Mouse (Mus musculus): ENCODE data around the gene Tcerg1l. TPM values are rescaled to one million over a fixed set of nuclear protein-coding genes. Genes with fewer than 3 reads are reported as not detected.

Tcerg1l gene
- polyA plus RNA-seq, 1 experiment from 2014 or later, result 0.90 TPM

DNA sequence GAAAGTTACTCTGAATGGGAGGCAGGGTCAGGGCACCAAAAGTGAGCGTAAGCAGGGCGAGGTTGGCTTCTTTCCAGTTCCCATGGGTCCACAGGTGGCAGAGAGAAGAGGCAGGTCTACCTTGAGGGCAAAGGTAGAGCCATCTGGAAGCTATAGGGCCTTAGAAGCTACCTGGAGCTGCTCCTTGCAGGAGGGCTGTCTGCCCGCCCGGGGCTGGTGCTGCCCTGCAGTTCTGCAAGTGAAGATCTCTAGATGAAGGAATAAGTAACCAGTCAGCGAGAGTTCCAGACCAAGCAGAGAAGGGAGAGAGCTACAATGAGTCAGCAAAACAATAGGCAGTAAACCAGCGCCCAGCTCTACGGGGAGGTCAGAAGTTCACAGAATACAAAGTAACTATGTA, 22.0 kb downstream of the Tcerg1l start:
- no peak for ATAC-seq (ENCODE audit: insufficient number of reproducible peaks, insufficient read depth, low FRiP score, low read depth)
- Histone ChIP-seq H3K4me3 (ENCODE audit: low read depth, low read length) (no peak overlapping the region), H3K4me1 (ENCODE audit: control insufficient read depth, insufficient read depth, low read length) (0 out of 2 replicates have a peak, but pooled peaks cover 2% of the 10 kb centered on the region), H3K9me3 (ENCODE audit: control insufficient read depth, low read depth, low read length) (no peaks in the 10 kb centered on the region), H3K4me2 (replicated peaks; ENCODE audit: low read depth, low read length) (no peak overlapping the region), H3K27ac (ENCODE audit: low read length) (no peak overlapping the region), H3K36me3 (ENCODE audit: control insufficient read depth, insufficient read depth, low read length) (no peaks in the 10 kb centered on the region), H3K27me3 (ENCODE audit: control insufficient read depth, insufficient read depth, low read length) (no peaks in the 10 kb centered on the region), H3K9ac (replicated peaks; ENCODE audit: low read depth, low read length) (no peak overlapping the region)
- 53% methylated on average over 7 of the region's 7 CpGs for WGBS

DNA sequence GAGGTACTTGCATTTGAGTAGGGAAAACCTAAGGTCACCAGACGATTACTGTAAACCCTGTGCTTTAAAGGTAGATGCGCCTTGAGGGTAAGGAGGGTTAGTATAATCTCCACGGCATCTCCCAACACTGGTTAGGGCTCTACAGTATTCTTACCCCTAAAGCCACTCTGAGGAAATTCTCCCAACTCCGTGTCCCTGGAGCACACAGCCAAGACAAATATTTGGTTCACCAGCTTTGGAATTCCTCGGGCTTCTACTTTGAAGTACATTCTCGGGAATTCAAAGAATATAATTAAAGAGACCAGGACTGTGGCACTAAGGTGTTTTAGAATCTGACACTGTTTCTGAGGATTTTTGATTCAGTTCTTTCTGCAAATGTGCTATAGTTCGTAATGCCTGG, 23.2 kb downstream of the Tcerg1l start:
- Histone ChIP-seq H3K27ac (ENCODE audit: low read length) (no peak overlapping the region), H3K9me3 (ENCODE audit: control insufficient read depth, low read depth, low read length) (no peaks in the 10 kb centered on the region), H3K36me3 (ENCODE audit: control insufficient read depth, insufficient read depth, low read length) (no peaks in the 10 kb centered on the region), H3K4me2 (replicated peaks; ENCODE audit: low read depth, low read length) (no peak overlapping the region), H3K27me3 (ENCODE audit: control insufficient read depth, insufficient read depth, low read length) (no peaks in the 10 kb centered on the region), H3K9ac (replicated peaks; ENCODE audit: low read depth, low read length) (no peak overlapping the region), H3K4me1 (ENCODE audit: control insufficient read depth, insufficient read depth, low read length) (0 out of 2 replicates have a peak, but pooled peaks cover 2% of the 10 kb centered on the region), H3K4me3 (ENCODE audit: low read depth, low read length) (no peak overlapping the region)
- 43% methylated on average over 7 of the region's 7 CpGs for WGBS
- ATAC-seq (ENCODE audit: insufficient number of reproducible peaks, insufficient read depth, low FRiP score, low read depth), result no peak

DNA sequence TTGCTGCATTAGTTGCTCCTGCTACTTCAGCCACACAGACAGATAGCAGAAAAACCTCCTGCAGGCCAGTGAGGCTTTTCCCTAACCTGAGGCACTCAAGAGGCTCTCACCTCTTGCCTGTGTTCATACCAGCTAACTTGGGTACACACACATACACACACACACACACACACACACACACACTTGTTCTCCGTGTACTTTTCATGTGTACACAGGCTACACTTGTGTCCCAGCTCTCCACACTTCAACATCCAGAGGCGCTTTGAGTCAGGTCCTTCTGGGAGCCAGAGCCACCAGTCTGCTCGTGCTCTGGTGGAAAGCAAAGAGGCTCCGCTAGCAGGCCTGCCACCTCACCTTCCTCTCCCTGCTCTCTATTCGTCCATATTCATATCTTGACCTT, 24.0 kb downstream of the Tcerg1l start:
- no peaks in the 10 kb centered on the region for H3K27me3 ChIP-seq (ENCODE audit: control insufficient read depth, insufficient read depth, low read length)
- no peak overlapping the region for H3K9ac ChIP-seq (replicated peaks; ENCODE audit: low read depth, low read length)
- no peak for ATAC-seq (ENCODE audit: insufficient number of reproducible peaks, insufficient read depth, low FRiP score, low read depth)
- no peak overlapping the region for H3K27ac ChIP-seq (ENCODE audit: low read length)
- H3K4me2 ChIP-seq (replicated peaks; ENCODE audit: low read depth, low read length), result no peak overlapping the region
- H3K4me3 ChIP-seq (ENCODE audit: low read depth, low read length), result no peak overlapping the region
- H3K9me3 ChIP-seq (ENCODE audit: control insufficient read depth, low read depth, low read length), result no peaks in the 10 kb centered on the region
- 65% methylated on average over 5 of the region's 5 CpGs for WGBS
- 0 out of 2 replicates have a peak, but pooled peaks cover 2% of the 10 kb centered on the region for H3K4me1 ChIP-seq (ENCODE audit: control insufficient read depth, insufficient read depth, low read length)
- H3K36me3 ChIP-seq (ENCODE audit: control insufficient read depth, insufficient read depth, low read length), result no peaks in the 10 kb centered on the region

DNA sequence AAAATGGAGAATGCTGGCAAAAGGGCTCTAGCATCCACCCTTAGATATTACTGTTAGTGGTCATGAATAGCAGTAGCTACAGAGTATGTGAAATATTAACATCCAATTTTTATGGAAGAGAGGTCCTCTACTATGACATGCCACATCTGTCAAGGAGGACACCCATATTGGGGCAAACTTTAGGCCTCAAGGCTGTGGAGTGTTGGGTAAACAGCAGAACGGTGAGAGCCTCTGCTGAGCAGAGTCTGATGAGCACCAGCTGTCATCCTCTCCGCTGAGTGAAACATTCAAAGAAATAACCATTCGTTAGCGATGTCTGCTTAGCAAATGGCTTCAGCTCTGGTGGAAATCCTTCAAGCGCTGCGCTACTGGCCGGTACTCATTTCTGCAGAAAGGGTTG, 30.0 kb downstream of the Tcerg1l start:
- no peaks in the 10 kb centered on the region for H3K4me1 ChIP-seq (ENCODE audit: control insufficient read depth, insufficient read depth, low read length)
- H3K9me3 ChIP-seq (ENCODE audit: control insufficient read depth, low read depth, low read length), result no peaks in the 10 kb centered on the region
- ATAC-seq (ENCODE audit: insufficient number of reproducible peaks, insufficient read depth, low FRiP score, low read depth), result no peak; the same call in 1 of the 2 replicates
- H3K4me2 ChIP-seq (replicated peaks; ENCODE audit: low read depth, low read length), result no peak overlapping the region
- no peak overlapping the region for H3K27ac ChIP-seq (ENCODE audit: low read length)
- H3K9ac ChIP-seq (replicated peaks; ENCODE audit: low read depth, low read length), result no peak overlapping the region
- no peaks in the 10 kb centered on the region for H3K27me3 ChIP-seq (ENCODE audit: control insufficient read depth, insufficient read depth, low read length)
- WGBS, result 33% methylated on average over 7 of the region's 7 CpGs
- no peaks in the 10 kb centered on the region for H3K36me3 ChIP-seq (ENCODE audit: control insufficient read depth, insufficient read depth, low read length)
- H3K4me3 ChIP-seq (ENCODE audit: low read depth, low read length), result no peak overlapping the region

DNA sequence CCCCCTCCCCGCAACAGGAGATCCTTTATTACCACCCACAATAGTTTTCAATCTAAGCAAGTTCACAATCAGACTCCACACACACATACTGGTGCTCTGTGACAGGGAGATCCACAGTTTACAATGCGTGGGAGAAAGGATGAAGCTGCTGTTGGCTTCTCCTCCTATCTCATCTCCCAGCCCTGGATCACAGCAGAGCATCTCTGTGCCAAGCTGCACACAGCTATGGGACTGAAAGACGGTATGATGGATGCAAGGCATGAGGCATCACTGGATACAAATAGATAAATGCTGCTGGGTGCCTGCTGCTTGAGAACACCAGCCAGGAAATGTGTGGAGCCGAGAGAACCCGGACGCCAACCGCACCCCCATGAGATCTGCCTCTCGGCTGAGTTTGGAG, 32.0 kb downstream of the Tcerg1l start:
- Histone ChIP-seq H3K4me1 (ENCODE audit: control insufficient read depth, insufficient read depth, low read length) (no peaks in the 10 kb centered on the region), H3K27me3 (ENCODE audit: control insufficient read depth, insufficient read depth, low read length) (0 out of 2 replicates have a peak, but pooled peaks cover 3% of the 10 kb centered on the region), H3K4me3 (ENCODE audit: low read depth, low read length) (no peak overlapping the region), H3K9ac (replicated peaks; ENCODE audit: low read depth, low read length) (no peak overlapping the region), H3K4me2 (replicated peaks; ENCODE audit: low read depth, low read length) (no peak overlapping the region), H3K27ac (ENCODE audit: low read length) (no peak overlapping the region), H3K36me3 (ENCODE audit: control insufficient read depth, insufficient read depth, low read length) (no peaks in the 10 kb centered on the region), H3K9me3 (ENCODE audit: control insufficient read depth, low read depth, low read length) (no peaks in the 10 kb centered on the region)
- 40% methylated on average over 8 of the region's 8 CpGs for WGBS
- ATAC-seq (ENCODE audit: insufficient number of reproducible peaks, insufficient read depth, low FRiP score, low read depth), result no peak

DNA sequence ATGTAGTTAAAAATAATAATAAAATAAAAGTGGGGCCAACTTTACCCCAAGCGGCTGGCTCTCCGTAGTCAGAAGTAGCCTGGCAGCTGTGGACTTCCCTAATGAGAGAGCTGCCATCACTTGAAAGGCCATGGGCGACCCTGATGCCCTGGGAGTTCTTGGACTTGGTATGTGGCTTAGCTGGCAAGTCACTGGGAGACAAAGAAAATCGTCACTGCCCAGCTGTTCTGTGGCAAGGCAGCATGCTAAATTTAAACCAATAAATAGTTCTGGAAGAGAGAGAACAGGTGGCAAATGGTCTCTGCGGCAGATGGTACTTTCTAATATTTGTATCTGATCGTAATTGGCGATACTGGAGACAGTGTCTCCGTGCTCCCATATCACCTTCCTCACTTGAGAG, 40.1 kb downstream of the Tcerg1l start:
- Histone ChIP-seq H3K9ac (replicated peaks; ENCODE audit: low read depth, low read length) (no peak overlapping the region), H3K4me3 (ENCODE audit: low read depth, low read length) (no peak overlapping the region), H3K4me2 (replicated peaks; ENCODE audit: low read depth, low read length) (no peak overlapping the region), H3K27me3 (ENCODE audit: control insufficient read depth, insufficient read depth, low read length) (0 out of 2 replicates have a peak, but pooled peaks cover 3% of the 10 kb centered on the region), H3K27ac (ENCODE audit: low read length) (no peak overlapping the region), H3K36me3 (ENCODE audit: control insufficient read depth, insufficient read depth, low read length) (no peaks in the 10 kb centered on the region), H3K4me1 (ENCODE audit: control insufficient read depth, insufficient read depth, low read length) (0 out of 2 replicates have a peak, but pooled peaks cover 3% of the 10 kb centered on the region), H3K9me3 (ENCODE audit: control insufficient read depth, low read depth, low read length) (no peaks in the 10 kb centered on the region)
- 54% methylated on average over 8 of the region's 8 CpGs for WGBS
- no peak for ATAC-seq (ENCODE audit: insufficient number of reproducible peaks, insufficient read depth, low FRiP score, low read depth)

DNA sequence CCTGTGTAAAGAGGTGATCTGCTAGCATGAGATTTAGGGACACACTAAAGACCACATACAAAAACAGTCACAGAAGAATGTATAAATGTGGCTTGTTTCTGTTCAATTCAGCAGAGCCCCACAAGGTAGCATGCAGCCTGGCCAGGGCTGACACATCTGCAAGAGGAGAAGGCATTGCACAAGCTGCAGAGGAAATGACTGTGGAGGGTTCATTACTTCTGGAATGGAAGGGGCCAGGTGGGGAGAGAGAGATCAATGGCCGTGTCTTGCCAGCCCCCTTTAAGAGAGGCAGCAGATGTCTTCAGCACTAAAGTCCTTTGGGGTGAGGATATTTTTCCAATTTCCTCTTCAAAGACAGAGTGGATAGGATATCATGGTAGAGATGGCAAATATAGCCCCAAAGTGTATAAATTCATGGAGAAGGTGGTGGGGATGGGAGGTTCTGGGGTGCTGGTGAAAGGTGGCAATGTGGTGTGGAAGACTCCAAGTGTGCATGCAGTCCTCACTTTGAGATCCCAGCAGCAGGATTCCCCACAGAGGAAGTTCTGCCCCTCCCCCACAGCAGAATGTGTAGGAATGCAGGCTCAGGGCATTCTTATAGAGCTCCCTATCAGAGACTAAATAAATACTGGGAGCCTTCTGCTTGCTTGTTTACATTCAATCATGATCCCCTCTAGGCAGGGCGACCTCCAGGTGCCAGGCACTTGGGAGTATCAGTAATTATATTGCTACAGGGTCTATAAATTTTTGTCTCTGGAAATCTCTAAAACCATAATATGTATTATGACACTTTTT, 40.7 kb downstream of the Tcerg1l start:
- Histone ChIP-seq H3K4me1 (ENCODE audit: control insufficient read depth, insufficient read depth, low read length) (0 out of 2 replicates have a peak, but pooled peaks cover 3% of the 10 kb centered on the region), H3K4me3 (ENCODE audit: low read depth, low read length) (no peak overlapping the region), H3K36me3 (ENCODE audit: control insufficient read depth, insufficient read depth, low read length) (no peaks in the 10 kb centered on the region), H3K9me3 (ENCODE audit: control insufficient read depth, low read depth, low read length) (no peaks in the 10 kb centered on the region), H3K27ac (ENCODE audit: low read length) (no peak overlapping the region), H3K4me2 (replicated peaks; ENCODE audit: low read depth, low read length) (no peak overlapping the region), H3K27me3 (ENCODE audit: control insufficient read depth, insufficient read depth, low read length) (no peaks in the 10 kb centered on the region), H3K9ac (replicated peaks; ENCODE audit: low read depth, low read length) (no peak overlapping the region)
- 12% methylated on average over 2 of the region's 2 CpGs for WGBS
- no peak for ATAC-seq (ENCODE audit: insufficient number of reproducible peaks, insufficient read depth, low FRiP score, low read depth)

DNA sequence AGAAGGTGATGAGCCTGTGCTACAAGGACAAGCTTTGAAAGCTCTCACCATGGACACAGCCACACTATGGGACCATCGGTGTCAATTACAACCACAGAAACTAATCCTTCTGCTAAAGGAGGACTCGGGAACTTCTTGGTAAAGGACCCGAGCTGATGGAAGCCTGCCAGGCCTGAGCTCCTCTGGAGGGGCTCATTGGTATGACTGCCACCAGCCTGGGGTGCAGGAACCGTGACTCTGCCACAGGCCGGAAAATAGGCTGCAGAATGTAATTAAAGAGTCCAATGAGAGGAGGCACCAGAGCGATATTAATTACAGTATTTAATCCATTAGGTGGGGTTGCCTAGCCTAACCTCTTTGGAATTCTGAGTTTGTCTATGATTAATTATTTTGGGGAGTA, 52.1 kb downstream of the Tcerg1l start:
- Histone ChIP-seq H3K36me3 (ENCODE audit: control insufficient read depth, insufficient read depth, low read length) (no peaks in the 10 kb centered on the region), H3K27me3 (ENCODE audit: control insufficient read depth, insufficient read depth, low read length) (no peaks in the 10 kb centered on the region), H3K9me3 (ENCODE audit: control insufficient read depth, low read depth, low read length) (no peaks in the 10 kb centered on the region), H3K9ac (replicated peaks; ENCODE audit: low read depth, low read length) (no peak overlapping the region), H3K4me1 (ENCODE audit: control insufficient read depth, insufficient read depth, low read length) (no peaks in the 10 kb centered on the region), H3K4me3 (ENCODE audit: low read depth, low read length) (no peak overlapping the region), H3K4me2 (replicated peaks; ENCODE audit: low read depth, low read length) (no peak overlapping the region), H3K27ac (ENCODE audit: low read length) (no peak overlapping the region)
- 86% methylated on average over 6 of the region's 6 CpGs for WGBS
- ATAC-seq (ENCODE audit: insufficient number of reproducible peaks, insufficient read depth, low FRiP score, low read depth), result no peak

DNA sequence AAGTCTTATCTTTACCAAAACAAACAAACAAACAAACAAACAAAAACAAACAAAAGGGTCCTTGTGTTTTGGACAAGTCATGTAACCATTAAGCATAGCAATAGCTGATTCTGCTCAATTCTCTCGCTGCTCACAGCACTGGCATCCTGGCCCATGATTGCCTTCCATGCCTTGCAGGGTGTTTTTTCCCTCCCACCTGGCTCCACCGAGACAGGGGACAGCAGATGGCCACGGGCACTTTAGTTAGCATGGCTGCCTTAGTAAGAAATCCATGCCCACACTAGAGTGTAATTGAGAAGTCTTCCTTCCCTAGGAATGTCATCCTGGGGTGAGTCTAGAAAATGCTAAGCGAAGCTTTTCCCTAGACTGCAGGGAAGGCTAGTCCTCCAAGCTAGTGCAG, 59.1 kb downstream of the Tcerg1l start:
- H3K36me3 ChIP-seq (ENCODE audit: control insufficient read depth, insufficient read depth, low read length), result no peaks in the 10 kb centered on the region
- no peak overlapping the region for H3K9ac ChIP-seq (replicated peaks; ENCODE audit: low read depth, low read length)
- H3K4me3 ChIP-seq (ENCODE audit: low read depth, low read length), result no peak overlapping the region
- H3K4me2 ChIP-seq (replicated peaks; ENCODE audit: low read depth, low read length), result no peak overlapping the region
- no peaks in the 10 kb centered on the region for H3K4me1 ChIP-seq (ENCODE audit: control insufficient read depth, insufficient read depth, low read length)
- H3K27me3 ChIP-seq (ENCODE audit: control insufficient read depth, insufficient read depth, low read length), result no peaks in the 10 kb centered on the region
- WGBS, result 61% methylated on average over 4 of the region's 4 CpGs
- no peak overlapping the region for H3K27ac ChIP-seq (ENCODE audit: low read length)
- no peak for ATAC-seq (ENCODE audit: insufficient number of reproducible peaks, insufficient read depth, low FRiP score, low read depth)
- H3K9me3 ChIP-seq (ENCODE audit: control insufficient read depth, low read depth, low read length), result no peaks in the 10 kb centered on the region
